Mouse (Mus musculus) layer of hippocampus, adult 8-10 months (tissue): ENCODE data around the gene Inava. TPM values are rescaled to one million over a fixed set of nuclear protein-coding genes. Genes with fewer than 3 reads are reported as not detected.
A peak's percentile ranks its signal among the peaks of the same experiment; 100 is the strongest.

Experiments used
- DNase-seq, 2 experiments: peaks; one replicate each; pipeline ENCODE4 v3.0.0; 2022; ENCODE audit warnings: low spot score in 2 of 2
- total RNA-seq, 4 experiments: library from RNA; stranded (reverse); gene quantifications; 2 replicates each; pipeline ENCODE4 v1.2.4; 2022

Gene Inava
- total RNA-seq, 4 experiments from 2014 or later: 2.3 to 3.7 (median 3.0) TPM

GRCm38 (mm10) chr1:136232285-136232926 is 1.7 kb downstream of the Inava start:
- no peak for DNase-seq

GRCm38 (mm10) chr1:136231596-136231995 is 2.5 kb downstream of the Inava start:
- no peak for DNase-seq

- no peak for DNase-seq
These were observed 3.9 kb downstream of the Inava start for GRCm38 (mm10) chr1:136230201-136230600.

- no peak for DNase-seq
These were observed 5.1 kb downstream of the Inava start for GRCm38 (mm10) chr1:136229040-136229373.

- no peak for DNase-seq
These were observed 5.6 kb downstream of the Inava start for GRCm38 (mm10) chr1:136228328-136229039.

GRCm38 (mm10) chr1:136227870-136228269 is 6.2 kb downstream of the Inava start:
- no peak for DNase-seq

GRCm38 (mm10) chr1:136226626-136227025 is 7.4 kb downstream of the Inava start:
- DNase-seq: no peak

- no peak for DNase-seq
These were observed 8.2 kb downstream of the Inava start for GRCm38 (mm10) chr1:136225846-136226245.

GRCm38 (mm10) chr1:136223758-136224342 is 10.2 kb downstream of the Inava start:
- DNase-seq: no peak

GRCm38 (mm10) chr1:136222386-136222785 is 11.7 kb downstream of the Inava start:
- no peak for DNase-seq

GRCm38 (mm10) chr1:136220037-136220871 is 13.8 kb downstream of the Inava start:
- no peak for DNase-seq

- no peak for DNase-seq
These were observed 19.8 kb downstream of the Inava start for GRCm38 (mm10) chr1:136214304-136214703.

GRCm38 (mm10) chr1:136212803-136213202 is 21.3 kb downstream of the Inava start, which contains the start of gene Mroh3:
Gene Mroh3 (minus strand): TSS chr1:136212828.
- DNase-seq: no peak

GRCm38 (mm10) chr1:136190033-136190432 is 44.0 kb downstream of the Inava start:
- DNase-seq: no peak

- no peak for DNase-seq
These were observed 54.5 kb downstream of the Inava start for GRCm38 (mm10) chr1:136179511-136180001.

GRCm38 (mm10) chr1:136178741-136179140 is 55.3 kb downstream of the Inava start:
- no peak for DNase-seq

- DNase-seq: no peak
These were observed 57.0 kb downstream of the Inava start for GRCm38 (mm10) chr1:136177085-136177484.

- DNase-seq: peak in 1 of 2 experiments; percentile 56
These were observed 58.9 kb downstream of the Inava start for GRCm38 (mm10) chr1:136175183-136175582.

GRCm38 (mm10) chr1:136174101-136174606 is 59.9 kb downstream of the Inava start:
- DNase-seq: no peak

- DNase-seq: no peak
These were observed 61.4 kb downstream of the Inava start for GRCm38 (mm10) chr1:136172696-136173095.

- peak; percentile 61 to 79 for DNase-seq
These were observed 64.0 kb downstream of the Inava start for GRCm38 (mm10) chr1:136170109-136170508.
